Mouse (Mus musculus) urinary bladder, postnatal 0 days (tissue): ENCODE results near the gene Fam240a. TPM values are rescaled to one million over a fixed set of nuclear protein-coding genes. Genes with fewer than 3 reads are reported as not detected.

Source experiments
- microRNA-seq: library from miRNA; unstranded; fragments of <30 nt; microRNA quantifications from one replicate; pipeline ENCODE4, GENCODE M21; 2016
- polyA plus RNA-seq: library from polyadenylated mRNA; unstranded; fragments of >200 nt; fragmentation: Nextera tagmentation; extraction: Ambion mirVana; gene quantifications from 2 replicates; pipeline ENCODE4 v1.2.1, GENCODE M21; 2015

The Fam240a gene
- polyA plus RNA-seq = not detected in 2 replicates

GRCm38 (mm10) chr9:110916786-110917185, at the start of gene Fam240a:
TSS of gene Fam240a (minus strand) at chr9:110916861.

GRCm38 (mm10) chr9:110951397-110951796, 34.7 kb upstream of the Fam240a start, which contains the start of gene Lrrc2:
TSS of gene Lrrc2 (plus strand) at chr9:110951545.

GRCm38 (mm10) chr9:110945926-110946325, 29.3 kb upstream of the Fam240a start, which contains the start of gene Tdgf1:
TSS of gene Tdgf1 (minus strand) at chr9:110946158.

GRCm38 (mm10) chr9:110879998-110880561, 36.6 kb downstream of the Fam240a start, which contains the start of gene Tmie:
TSS of gene Tmie (minus strand) at chr9:110880113.

GRCm38 (mm10) chr9:110879191-110879920, 37.3 kb downstream of the Fam240a start, which contains the start of gene Als2cl:
TSS of gene Als2cl (plus strand) at chr9:110879870.

Small RNA genes lying within 50 kb of the gene (microRNA-seq; reads per million reads assigned to microRNA genes)
- not detected for gene Gm24269

Other genes starting within 250 kb of the Fam240a start
- 0.64 TPM in 1 of 2 replicates, not detected in the other for gene Myl3, start 175.0 kb downstream of the Fam240a start, polyA plus RNA-seq
- gene Pth1r, start 169.7 kb downstream of the Fam240a start, polyA plus RNA-seq = 16.7 and 20.3 TPM in 2 replicates
- not detected in 2 replicates for gene Prss42, start 118.7 kb downstream of the Fam240a start, polyA plus RNA-seq
- gene Prss44, start 102.9 kb downstream of the Fam240a start, polyA plus RNA-seq = not detected in 2 replicates
- gene Prss43, start 90.2 kb downstream of the Fam240a start, polyA plus RNA-seq = not detected in 2 replicates
- not detected in 2 replicates for gene Prss45, start 82.3 kb downstream of the Fam240a start, polyA plus RNA-seq
- 0.31 and 0.69 TPM in 2 replicates for gene Prss46, start 72.4 kb downstream of the Fam240a start, polyA plus RNA-seq
- 0.89 TPM in 1 of 2 replicates, not detected in the other for gene Prss50, start 58.9 kb downstream of the Fam240a start, polyA plus RNA-seq
- gene Als2cl, start 37.0 kb downstream of the Fam240a start, polyA plus RNA-seq = 9.5 and 11.0 TPM in 2 replicates
- gene Tmie, start 36.7 kb downstream of the Fam240a start, polyA plus RNA-seq = 0.76 and 1.5 TPM in 2 replicates
- 0.08 TPM in 1 of 2 replicates, not detected in the other for gene Tdgf1, start 29.3 kb upstream of the Fam240a start, polyA plus RNA-seq
- 0.37 and 0.39 TPM in 2 replicates for gene Lrrc2, start 34.7 kb upstream of the Fam240a start, polyA plus RNA-seq
- not detected in 2 replicates for gene Rtp3, start 73.7 kb upstream of the Fam240a start, polyA plus RNA-seq
- gene Ltf, start 102.4 kb upstream of the Fam240a start, polyA plus RNA-seq = 0.79 and 1.5 TPM in 2 replicates
- gene Ccrl2, start 140.7 kb upstream of the Fam240a start, polyA plus RNA-seq = 1.8 and 3.5 TPM in 2 replicates
- gene Lrrfip2, start 200.7 kb upstream of the Fam240a start, polyA plus RNA-seq = 27.0 and 27.8 TPM in 2 replicates